Mouse (Mus musculus) stomach, embryonic 15.5 days (tissue): Measurements from ENCODE around the gene Slc24a1. TPM values are rescaled to one million over a fixed set of nuclear protein-coding genes. Genes with fewer than 3 reads are reported as not detected.

Source experiments
- ATAC-seq: fragments of 200-750 bp; cut with Nextera tagmentation; 2 replicates; pipeline ENCODE4 v1.8.0; 2017; ENCODE audit warnings: low read depth, moderate number of reproducible peaks, moderate TSS enrichment; ENCODE audit not compliant: insufficient read depth, low FRiP score
- H3K27ac ChIP-seq: fragments of 300-500 bp; sonication (generic); 2 replicates; pipeline ENCODE4 v1.5.1; 2015; ENCODE audit warnings: mild to moderate bottlenecking, inconsistent platforms
- H3K27me3 ChIP-seq: fragments of 300-500 bp; sonication (generic); replicated peaks from 2 replicates; pipeline ENCODE4 v1.6.1; 2015; ENCODE audit warnings: inconsistent platforms
- H3K36me3 ChIP-seq: fragments of 300-500 bp; sonication (generic); 2 replicates; pipeline ENCODE4 v1.6.1; 2015; ENCODE audit warnings: inconsistent platforms
- H3K4me1 ChIP-seq: fragments of 300-500 bp; sonication (generic); 2 replicates; pipeline ENCODE4 v1.6.1; 2015; ENCODE audit warnings: inconsistent platforms
- H3K4me2 ChIP-seq: fragments of 300-500 bp; sonication (generic); 2 replicates; pipeline ENCODE4 v1.6.1; 2015; ENCODE audit warnings: mild to moderate bottlenecking, inconsistent platforms
- H3K4me3 ChIP-seq: fragments of 300-500 bp; sonication (generic); replicated peaks from 2 replicates; pipeline ENCODE4 v1.5.1; 2015; ENCODE audit warnings: inconsistent platforms
- H3K9ac ChIP-seq: fragments of 300-500 bp; sonication (generic); 2 replicates; pipeline ENCODE4 v1.6.1; 2015; ENCODE audit warnings: inconsistent platforms
- H3K9me3 ChIP-seq: fragments of 300-500 bp; sonication (generic); 2 replicates; pipeline ENCODE4 v1.6.1; 2016; ENCODE audit warnings: inconsistent platforms
- WGBS: fragments of 180-500 bp; shearing (Covaris S2); methylation state at CpG from one replicate; pipeline ENCODE4 v1.1.7; 2015; 5-methylcytosine and 5-hydroxymethylcytosine counted together
- microRNA-seq: library from miRNA; unstranded; fragments of <30 nt; microRNA quantifications from one replicate; pipeline ENCODE4, GENCODE M21; 2016
- polyA plus RNA-seq: library from polyadenylated mRNA; unstranded; fragments of >200 nt; fragmentation: Nextera tagmentation; extraction: Ambion mirVana; gene quantifications from 2 replicates; pipeline ENCODE4 v1.2.1, GENCODE M21; 2015

Slc24a1 gene
- polyA plus RNA-seq, 1 experiment from 2014 or later, result 0.03 TPM

- no peak overlapping the region for H3K4me3 ChIP-seq
- no peak overlapping the region for H3K4me2 ChIP-seq
- H3K4me1 ChIP-seq, result no peaks in the 10 kb centered on the region
- H3K27me3 ChIP-seq, result no peaks in the 10 kb centered on the region
- WGBS, result 53% methylated on average over 3 of the region's 3 CpGs
- no peak for ATAC-seq
- H3K36me3 ChIP-seq, result no peaks in the 10 kb centered on the region
- H3K9me3 ChIP-seq, result no peaks in the 10 kb centered on the region
- no peak overlapping the region for H3K9ac ChIP-seq
- H3K27ac ChIP-seq, result no peak overlapping the region
Measured at GRCm38 (mm10) chr9:64903386-64903785, 48.0 kb downstream of the Slc24a1 start.

- no peaks in the 10 kb centered on the region for H3K9me3 ChIP-seq
- 51% methylated on average over 4 of the region's 4 CpGs for WGBS
- no peak overlapping the region for H3K9ac ChIP-seq
- H3K4me1 ChIP-seq, result no peaks in the 10 kb centered on the region
- no peaks in the 10 kb centered on the region for H3K27me3 ChIP-seq
- H3K4me2 ChIP-seq, result no peak overlapping the region
- 0 out of 2 replicates have a peak, but pooled peaks cover under 1% of the 10 kb centered on the region for H3K36me3 ChIP-seq
- ATAC-seq, result no peak
- no peak overlapping the region for H3K4me3 ChIP-seq
- H3K27ac ChIP-seq, result no peak overlapping the region
Measured at GRCm38 (mm10) chr9:64902866-64903265, 48.5 kb downstream of the Slc24a1 start.

- no peak overlapping the region for H3K4me2 ChIP-seq
- H3K27ac ChIP-seq, result no peak overlapping the region
- H3K4me1 ChIP-seq, result no peaks in the 10 kb centered on the region
- no peaks in the 10 kb centered on the region for H3K27me3 ChIP-seq
- no peak for ATAC-seq
- H3K36me3 ChIP-seq, result peaks cover 8% of the 10 kb centered on the region; the same call in 1 of the 2 replicates
- H3K9me3 ChIP-seq, result no peaks in the 10 kb centered on the region
- H3K9ac ChIP-seq, result no peak overlapping the region
- H3K4me3 ChIP-seq, result no peak overlapping the region
- 83% methylated on average over 10 of the region's 10 CpGs for WGBS
Measured at GRCm38 (mm10) chr9:64896605-64897004, 54.8 kb downstream of the Slc24a1 start.

DNA sequence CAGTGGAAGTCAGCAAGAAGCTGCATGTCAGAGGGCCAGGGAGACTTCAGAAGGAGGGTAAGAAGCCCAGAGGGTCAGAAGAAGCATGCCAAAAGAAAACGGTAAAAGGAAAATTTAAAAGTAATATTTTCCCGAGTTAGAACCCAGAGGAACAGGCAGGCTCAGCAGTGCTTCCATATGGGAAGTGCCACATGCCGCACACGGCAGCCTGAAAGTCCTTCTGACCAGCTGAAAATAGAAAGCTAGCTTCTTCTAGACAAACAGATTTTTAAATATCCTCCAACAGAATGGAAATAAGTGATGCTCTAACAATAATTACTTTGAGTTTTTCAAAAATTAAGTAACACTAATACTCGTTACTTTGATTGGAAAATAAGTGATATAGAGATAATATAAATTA, 65.4 kb downstream of the Slc24a1 start:
- 80% methylated on average over 5 of the region's 5 CpGs for WGBS
- ATAC-seq, result no peak
- no peak overlapping the region for H3K4me2 ChIP-seq

More for the DNA sequence above, 65.4 kb downstream of the Slc24a1 start:
- Histone ChIP-seq H3K36me3 (no peaks in the 10 kb centered on the region), H3K27me3 (no peaks in the 10 kb centered on the region), H3K9ac (no peak overlapping the region), H3K9me3 (no peaks in the 10 kb centered on the region), H3K27ac (no peak overlapping the region), H3K4me1 (no peaks in the 10 kb centered on the region), H3K4me3 (no peak overlapping the region)

Small RNA genes lying within 50 kb of the gene (microRNA-seq; reads per million reads assigned to microRNA genes)
- gene Gm25640, result not detected

Other genes starting within 250 kb of the Slc24a1 start
- 414 and 441 TPM in 2 replicates for gene Rab11a, start 213.8 kb downstream of the Slc24a1 start, polyA plus RNA-seq
- gene Dennd4a, start 140.3 kb downstream of the Slc24a1 start, polyA plus RNA-seq, result 8.0 and 9.5 TPM in 2 replicates
- 41.5 and 50.0 TPM in 2 replicates for gene Ints14, start 9.3 kb upstream of the Slc24a1 start, polyA plus RNA-seq
- gene Hacd3, start 70.1 kb upstream of the Slc24a1 start, polyA plus RNA-seq, result 88.5 and 91.6 TPM in 2 replicates
- 32.5 and 39.4 TPM in 2 replicates for gene Dpp8, start 80.8 kb upstream of the Slc24a1 start, polyA plus RNA-seq
- 27.3 and 30.6 TPM in 2 replicates for gene Igdcc4, start 149.9 kb upstream of the Slc24a1 start, polyA plus RNA-seq
- gene Igdcc3, start 189.6 kb upstream of the Slc24a1 start, polyA plus RNA-seq, result 1.5 TPM in 2 replicates
- gene Parp16, start 243.7 kb upstream of the Slc24a1 start, polyA plus RNA-seq, result 8.5 and 9.1 TPM in 2 replicates